Mouse (Mus musculus) embryonic facial prominence, embryonic 11.5 days (tissue): ENCODE data around the gene Slc30a6. TPM values are rescaled to one million over a fixed set of nuclear protein-coding genes. Genes with fewer than 3 reads are reported as not detected.
"Not testable (repeated sequence)": the region's sequence is repeated elsewhere in the genome, so short reads cannot be mapped to it uniquely, and the experiment has no call there.

Source experiments
- ATAC-seq: fragments of 200-750 bp; cut with Nextera tagmentation; replicated peaks from 2 replicates; pipeline ENCODE4 v1.8.0; 2017; ENCODE audit warnings: low read depth; ENCODE audit not compliant: insufficient number of reproducible peaks, low FRiP score, low TSS enrichment
- DNase-seq: peaks from one replicate; pipeline ENCODE4 v3.0.0-alpha.2; 2015; ENCODE audit warnings: low spot score
- H3K27ac ChIP-seq: fragments of 300-500 bp; sonication (generic); replicated peaks from 2 replicates; pipeline ENCODE4 v1.5.1; 2014; ENCODE audit warnings: mild to moderate bottlenecking, low read depth, low read length, control low read depth
- H3K27me3 ChIP-seq: fragments of 300-500 bp; sonication (generic); 2 replicates; pipeline ENCODE4 v1.6.1; 2014; ENCODE audit warnings: mild to moderate bottlenecking, low read length, moderate library complexity, mixed read lengths; ENCODE audit not compliant: control insufficient read depth, insufficient read depth
- H3K36me3 ChIP-seq: fragments of 300-500 bp; sonication (generic); replicated peaks from 2 replicates; pipeline ENCODE4 v1.6.1; 2014; ENCODE audit warnings: low read depth, mild to moderate bottlenecking, low read length, moderate library complexity, mixed read lengths; ENCODE audit not compliant: control insufficient read depth, insufficient read depth
- H3K4me1 ChIP-seq: fragments of 300-500 bp; sonication (generic); 2 replicates; pipeline ENCODE4 v1.6.1; 2014; ENCODE audit warnings: low read length, mixed read lengths; ENCODE audit not compliant: control insufficient read depth, insufficient read depth
- H3K4me2 ChIP-seq: fragments of 300-500 bp; sonication (generic); 2 replicates; pipeline ENCODE4 v1.6.1; 2014; ENCODE audit warnings: low read depth, mild to moderate bottlenecking, control low read depth, low read length, moderate library complexity
- H3K4me3 ChIP-seq: fragments of 300-500 bp; sonication (generic); 2 replicates; pipeline ENCODE4 v1.5.1; 2014; ENCODE audit warnings: low read depth, low read length, control low read depth
- H3K9ac ChIP-seq: fragments of 300-500 bp; sonication (generic); replicated peaks from 2 replicates; pipeline ENCODE4 v1.6.1; 2014; ENCODE audit warnings: mild to moderate bottlenecking, control low read depth, low read length
- H3K9me3 ChIP-seq: fragments of 300-500 bp; sonication (generic); replicated peaks from 2 replicates; pipeline ENCODE4 v1.6.1; 2016; ENCODE audit warnings: mild to moderate bottlenecking, low read length, inconsistent platforms, mixed read lengths; ENCODE audit not compliant: control insufficient read depth
- WGBS: fragments of 180-500 bp; shearing (Covaris S2); extraction: QIAGEN DNeasy Blood & Tissue Kit; methylation state at CpG from one replicate; pipeline ENCODE4 v1.1.7; 2014; 5-methylcytosine and 5-hydroxymethylcytosine counted together
- polyA plus RNA-seq: library from polyadenylated mRNA; unstranded; fragments of >200 nt; fragmentation: Nextera tagmentation; extraction: Ambion mirVana; gene quantifications from 2 replicates; pipeline ENCODE4 v1.2.1, GENCODE M21; 2014

Gene Slc30a6
- polyA plus RNA-seq, 1 experiment from 2014 or later, result 34.4 TPM

DNA sequence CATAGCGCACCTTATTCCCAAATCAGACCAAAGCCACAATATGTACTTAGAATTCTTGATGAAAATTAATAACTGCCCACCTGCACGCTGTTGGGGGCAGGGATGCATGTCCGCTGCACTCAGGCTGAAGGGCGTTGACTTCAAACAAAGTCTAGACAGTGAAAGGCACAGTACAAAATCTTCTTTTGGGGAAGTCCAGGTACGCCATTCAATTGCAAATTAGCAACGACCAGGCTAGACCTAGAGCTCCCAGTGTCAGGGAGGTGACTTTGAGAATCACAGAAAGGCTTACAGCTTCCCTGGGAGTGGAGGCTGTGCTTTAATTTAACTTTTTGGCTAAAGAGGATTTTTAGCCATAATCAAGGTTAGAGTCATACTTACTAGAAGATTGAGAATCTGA, 74.7 kb downstream of the Slc30a6 start:
- H3K4me3 ChIP-seq, H3K27me3 ChIP-seq, DNase-seq, H3K9ac ChIP-seq, H3K4me2 ChIP-seq, H3K27ac ChIP-seq, ATAC-seq, H3K36me3 ChIP-seq, H3K9me3 ChIP-seq, H3K4me1 ChIP-seq: not testable (repeated sequence)
- 79% methylated on average over 6 of the region's 6 CpGs for WGBS

Other genes starting within 250 kb of the Slc30a6 start
- 85.4 and 88.7 TPM in 2 replicates for gene Memo1, start 100.1 kb upstream of the Slc30a6 start, polyA plus RNA-seq
- 276 and 302 TPM in 2 replicates for gene Dpy30, start 71.7 kb upstream of the Slc30a6 start, polyA plus RNA-seq
- 34.1 and 41.3 TPM in 2 replicates for gene Spast, start 56.6 kb upstream of the Slc30a6 start, polyA plus RNA-seq
- 0.18 and 0.24 TPM in 2 replicates for gene Nlrc4, start 63.5 kb downstream of the Slc30a6 start, polyA plus RNA-seq
- 52.6 and 63.5 TPM in 2 replicates for gene Yipf4, start 93.9 kb downstream of the Slc30a6 start, polyA plus RNA-seq
- 75.6 and 83.8 TPM in 2 replicates for gene Birc6, start 132.7 kb downstream of the Slc30a6 start, polyA plus RNA-seq